Mouse (Mus musculus) heart, postnatal 0 days (tissue): ENCODE results near the gene Ahnak. TPM values are rescaled to one million over a fixed set of nuclear protein-coding genes. Genes with fewer than 3 reads are reported as not detected.
"Not testable (repeated sequence)": the region's sequence is repeated elsewhere in the genome, so short reads cannot be mapped to it uniquely, and the experiment has no call there.

Experiments
- ATAC-seq: fragments of 200-750 bp; cut with Nextera tagmentation; 2 replicates; pipeline ENCODE4 v1.8.0; 2017; ENCODE audit warnings: low read depth, moderate number of reproducible peaks, moderate library complexity; ENCODE audit not compliant: insufficient read depth
- DNase-seq: peaks from one replicate; pipeline ENCODE4 v3.0.0-alpha.2; 2016; ENCODE audit warnings: low spot score
- H3K27ac ChIP-seq: fragments of 300-500 bp; sonication (generic); 2 replicates; pipeline ENCODE4 v1.5.1; 2014; ENCODE audit warnings: low read depth, mild to moderate bottlenecking
- H3K27me3 ChIP-seq: fragments of 300-500 bp; sonication (generic); 2 replicates; pipeline ENCODE4 v1.6.1; 2014; ENCODE audit warnings: low read length, mixed read lengths; ENCODE audit not compliant: control insufficient read depth, insufficient read depth
- H3K36me3 ChIP-seq: fragments of 300-500 bp; sonication (generic); replicated peaks from 2 replicates; pipeline ENCODE4 v1.6.1; 2014; ENCODE audit warnings: low read length, mixed read lengths; ENCODE audit not compliant: control insufficient read depth, insufficient read depth
- H3K4me1 ChIP-seq: fragments of 300-500 bp; sonication (generic); 2 replicates; pipeline ENCODE4 v1.6.1; 2014; ENCODE audit warnings: antibody characterized with exemption; ENCODE audit not compliant: control insufficient read depth, insufficient read depth
- H3K4me2 ChIP-seq: fragments of 300-500 bp; sonication (generic); 2 replicates; pipeline ENCODE4 v1.6.1; 2014; ENCODE audit warnings: low read depth, mild to moderate bottlenecking, low read length, moderate library complexity
- H3K4me3 ChIP-seq: fragments of 300-500 bp; sonication (generic); 2 replicates; pipeline ENCODE4 v1.5.1; 2014; ENCODE audit warnings: low read depth, low read length
- H3K9ac ChIP-seq: fragments of 300-500 bp; sonication (generic); replicated peaks from 2 replicates; pipeline ENCODE4 v1.6.1; 2014; ENCODE audit warnings: low read depth, low read length, mixed read lengths
- H3K9me3 ChIP-seq: fragments of 300-500 bp; sonication (generic); replicated peaks from 2 replicates; pipeline ENCODE4 v1.6.1; 2016; ENCODE audit warnings: low read length; ENCODE audit not compliant: control insufficient read depth
- CTCF ChIP-seq: IDR thresholded peaks from 2 replicates; pipeline ENCODE4 v1.5.1; 2016; ENCODE audit warnings: antibody characterized with exemption, control low read depth, low read depth
- EP300 ChIP-seq: IDR thresholded peaks from 2 replicates; pipeline ENCODE4 v1.6.1; 2016; ENCODE audit warnings: antibody characterized with exemption, low read depth
- WGBS: fragments of 180-500 bp; shearing (Covaris S2); extraction: QIAGEN DNeasy Blood & Tissue Kit; methylation state at CpG from one replicate; pipeline ENCODE4 v1.1.7; 2014; 5-methylcytosine and 5-hydroxymethylcytosine counted together
- polyA plus RNA-seq: library from polyadenylated mRNA; unstranded; fragments of >200 nt; fragmentation: Nextera tagmentation; extraction: Ambion mirVana; gene quantifications from 2 replicates; pipeline ENCODE4 v1.2.1, GENCODE M21; 2015
- total RNA-seq: library from RNA; depleted of rRNA; stranded (reverse); fragments of >200 nt; gene quantifications from 2 replicates; pipeline ENCODE4 v1.2.3, GENCODE M21; 2014; ENCODE audit warnings: low replicate concordance

Ahnak gene
- total and polyA plus RNA-seq, 2 experiments from 2014 or later = 56.8 to 122 TPM

GRCm38 (mm10) chr19:9076982-9077660 lies 88.0 kb downstream of the Ahnak start:
- 0 out of 2 replicates have a peak, but pooled peaks cover 1% of the 10 kb centered on the region for H3K4me1 ChIP-seq
- H3K4me3 ChIP-seq = no peak overlapping the region
- H3K36me3 ChIP-seq = no peaks in the 10 kb centered on the region
- no peaks in the 10 kb centered on the region for H3K9me3 ChIP-seq
- H3K27ac ChIP-seq = no peak overlapping the region
- ATAC-seq (no peak), DNase-seq (no peak)
- no peak overlapping the region for H3K9ac ChIP-seq
- TF ChIP-seq EP300 = no peak
- TF ChIP-seq CTCF = no peak
- 58% methylated on average over 4 of the region's 4 CpGs for WGBS
- H3K4me2 ChIP-seq = no peak overlapping the region
- no peaks in the 10 kb centered on the region for H3K27me3 ChIP-seq

- TF ChIP-seq CTCF = no peak
- TF ChIP-seq EP300 = no peak
- H3K27ac ChIP-seq = no peak overlapping the region
- ATAC-seq (no peak), DNase-seq (no peak)
- H3K27me3 ChIP-seq = no peaks in the 10 kb centered on the region
- 36% methylated on average over 7 of the region's 7 CpGs for WGBS
- no peaks in the 10 kb centered on the region for H3K9me3 ChIP-seq
- H3K4me1 ChIP-seq = peaks cover 5% of the 10 kb centered on the region; the same call in 1 of the 2 replicates
- no peaks in the 10 kb centered on the region for H3K36me3 ChIP-seq
- no peak overlapping the region for H3K4me2 ChIP-seq
- no peak overlapping the region for H3K4me3 ChIP-seq
- no peak overlapping the region for H3K9ac ChIP-seq
These were observed 90.8 kb downstream of the Ahnak start for GRCm38 (mm10) chr19:9079916-9080315.

DNA sequence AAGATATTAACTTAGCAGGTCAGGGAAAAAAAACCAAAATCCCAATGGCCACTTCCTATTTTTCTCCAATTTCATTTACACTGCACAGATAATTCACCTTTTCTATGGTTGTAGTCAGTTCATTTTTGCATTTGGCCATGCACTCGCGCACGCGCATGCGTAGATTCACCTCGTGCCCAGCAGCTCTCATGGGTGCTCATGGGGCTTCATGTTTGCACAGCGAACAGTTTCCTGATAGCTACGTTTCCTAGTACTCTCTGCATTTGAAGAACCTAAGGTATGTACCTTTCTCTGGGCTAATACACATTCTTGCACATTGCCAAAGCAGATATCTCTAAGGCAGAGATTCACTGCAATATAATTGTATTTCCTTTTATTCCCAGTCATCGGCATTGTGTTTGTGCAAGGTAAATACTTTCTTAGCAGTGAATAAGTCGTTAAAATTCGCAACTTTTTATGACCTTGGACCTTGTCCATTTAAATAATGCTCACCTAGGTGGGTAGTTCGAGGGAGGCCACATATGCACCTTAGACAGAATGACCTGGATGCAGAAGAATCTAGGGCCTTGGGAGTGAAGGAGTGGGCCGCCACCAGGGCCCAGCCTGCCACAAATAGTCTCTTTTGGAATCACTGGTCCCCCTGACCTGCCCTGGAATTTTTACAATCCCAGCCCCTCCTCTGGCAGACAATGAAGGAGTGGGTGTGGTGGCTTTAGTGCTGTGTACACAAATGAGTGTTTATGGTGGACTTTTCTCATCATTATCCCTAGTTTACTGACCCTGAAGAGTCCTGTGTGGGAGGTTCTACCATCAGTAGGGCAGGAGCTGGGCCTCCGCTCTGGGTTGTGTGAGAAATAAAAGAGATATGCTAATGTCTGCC lies 92.5 kb downstream of the Ahnak start:
- Histone ChIP-seq H3K9me3 (no peaks in the 10 kb centered on the region), H3K27me3 (no peaks in the 10 kb centered on the region), H3K9ac (no peak overlapping the region), H3K36me3 (no peaks in the 10 kb centered on the region), H3K4me2 (no peak overlapping the region), H3K27ac (no peak overlapping the region; the same call in 1 of the 2 replicates), H3K4me1 (peaks cover 5% of the 10 kb centered on the region; the same call in 1 of the 2 replicates), H3K4me3 (no peak overlapping the region)
- DNase-seq (no peak), ATAC-seq (no peak)
- WGBS = 87% methylated on average over 14 of the region's 14 CpGs
- TF ChIP-seq EP300 (no peak), CTCF (no peak)

DNA sequence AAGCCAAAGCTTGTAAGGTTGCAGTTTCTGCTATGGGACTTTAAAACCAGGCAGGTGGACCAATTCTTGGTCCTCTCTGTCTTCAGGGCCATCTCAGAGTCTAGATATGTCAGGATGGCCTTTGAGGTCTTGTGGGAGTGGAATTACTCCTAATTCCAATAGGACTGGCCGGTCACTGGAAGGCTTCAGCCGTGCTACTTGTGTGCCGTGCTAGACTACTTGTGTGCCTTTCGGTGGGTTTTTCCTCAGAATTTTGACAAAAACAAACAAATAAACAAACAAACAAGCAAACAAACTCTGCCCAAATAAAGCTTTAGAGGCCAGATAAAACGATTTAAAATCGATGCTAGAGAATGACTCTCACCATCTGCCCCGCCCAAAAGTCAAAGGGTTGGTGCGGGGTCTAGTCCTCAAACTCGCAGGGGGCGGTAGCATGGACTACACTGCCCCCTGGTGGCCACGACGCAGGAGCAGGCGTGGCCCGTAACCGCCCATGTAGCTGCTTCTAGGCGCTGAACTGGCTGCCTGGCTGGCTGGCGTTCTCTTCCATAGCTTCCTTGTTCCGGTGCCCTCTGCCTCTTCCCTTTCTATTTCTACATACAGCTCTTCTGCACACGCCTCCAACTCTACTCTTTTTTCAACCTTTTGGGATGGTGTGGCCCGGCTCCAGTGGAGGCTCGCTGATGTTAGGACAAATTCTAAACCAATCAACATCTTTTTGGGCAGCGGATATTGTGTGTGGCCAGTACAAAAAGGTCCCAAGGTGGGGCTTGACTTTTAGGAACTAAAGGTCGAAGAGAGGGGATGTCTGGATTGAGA lies 93.3 kb downstream of the Ahnak start:
- peak overlapping the region; percentile 18 for H3K4me3 ChIP-seq
- peak overlapping the region; percentile 29; the same call in 1 of the 2 replicates for H3K9ac ChIP-seq
- H3K4me2 ChIP-seq = peak overlapping the region; percentile 54
- H3K9me3 ChIP-seq = no peaks in the 10 kb centered on the region
- WGBS = 17% methylated on average over 23 of the region's 23 CpGs
- H3K36me3 ChIP-seq = no peaks in the 10 kb centered on the region
- H3K27ac ChIP-seq = no peak overlapping the region
- peak; percentile 96 for ATAC-seq
- TF ChIP-seq CTCF (peak; percentile 93), EP300 (no peak)
- DNase-seq = peak; percentile 78
- H3K4me1 ChIP-seq = peaks cover 5% of the 10 kb centered on the region; the same call in 1 of the 2 replicates
- no peaks in the 10 kb centered on the region for H3K27me3 ChIP-seq

DNA sequence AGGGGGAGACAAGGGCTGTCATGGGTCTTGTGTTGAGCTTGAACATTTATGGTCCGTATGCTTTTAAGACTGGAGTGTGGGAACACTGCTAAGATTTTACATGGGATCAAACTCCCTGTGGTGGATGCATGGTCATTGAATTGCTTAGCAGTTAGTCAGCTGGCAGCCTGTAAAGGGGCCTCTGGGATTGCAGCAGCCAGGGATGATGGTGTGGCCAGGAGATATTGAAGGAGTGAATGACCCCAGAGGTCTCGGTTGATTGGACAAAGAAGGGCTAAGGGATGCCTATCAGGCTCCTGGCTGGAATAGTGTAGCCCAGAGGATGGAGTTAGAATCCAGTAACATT lies 93.9 kb downstream of the Ahnak start:
- WGBS = 85% methylated on average over 2 of the region's 2 CpGs
- TF ChIP-seq CTCF = no peak
- TF ChIP-seq EP300 = no peak
- H3K4me2 ChIP-seq = peak overlapping the region; percentile 54
- H3K9ac ChIP-seq = 0 out of 2 replicates have a peak overlapping the region, but pooled peaks have one; percentile 29
- ATAC-seq = no peak
- H3K36me3 ChIP-seq = no peaks in the 10 kb centered on the region
- H3K27me3 ChIP-seq = no peaks in the 10 kb centered on the region
- H3K4me3 ChIP-seq = no peak overlapping the region
- H3K4me1 ChIP-seq = peaks cover 5% of the 10 kb centered on the region; the same call in 1 of the 2 replicates
- no peak for DNase-seq
- no peaks in the 10 kb centered on the region for H3K9me3 ChIP-seq
- no peak overlapping the region for H3K27ac ChIP-seq

GRCm38 (mm10) chr19:9083892-9084291 lies 94.8 kb downstream of the Ahnak start:
- not testable (repeated sequence) for H3K4me3 ChIP-seq, H3K36me3 ChIP-seq, H3K27me3 ChIP-seq, H3K4me2 ChIP-seq, H3K4me1 ChIP-seq, H3K9me3 ChIP-seq, DNase-seq, H3K27ac ChIP-seq, ATAC-seq, H3K9ac ChIP-seq
- WGBS = 28% methylated on average over 2 of the region's 2 CpGs
